Mouse (Mus musculus) intestine, postnatal 0 days (tissue): ENCODE measurements around the gene Fam210b. TPM values are rescaled to one million over a fixed set of nuclear protein-coding genes. Genes with fewer than 3 reads are reported as not detected.

Experiments used
- ATAC-seq: fragments of 200-750 bp; cut with Nextera tagmentation; 2 replicates; pipeline ENCODE4 v1.8.0; 2017; ENCODE audit warnings: mild to moderate bottlenecking, moderate TSS enrichment, moderate library complexity
- H3K27ac ChIP-seq: fragments of 300-500 bp; sonication (generic); 2 replicates; pipeline ENCODE4 v1.5.1; 2014; ENCODE audit warnings: mild to moderate bottlenecking, low read depth, low read length, moderate library complexity
- H3K27me3 ChIP-seq: fragments of 300-500 bp; sonication (generic); replicated peaks from 2 replicates; pipeline ENCODE4 v1.6.1; 2014; ENCODE audit warnings: low read length, mixed read lengths; ENCODE audit not compliant: control insufficient read depth, insufficient read depth
- H3K36me3 ChIP-seq: fragments of 300-500 bp; sonication (generic); 2 replicates; pipeline ENCODE4 v1.6.1; 2014; ENCODE audit warnings: mild to moderate bottlenecking, moderate library complexity; ENCODE audit not compliant: control insufficient read depth, insufficient read depth
- H3K4me1 ChIP-seq: fragments of 300-500 bp; sonication (generic); replicated peaks from 2 replicates; pipeline ENCODE4 v1.6.1; 2014; ENCODE audit warnings: antibody characterized with exemption, low read length, mixed read lengths; ENCODE audit not compliant: control insufficient read depth, insufficient read depth
- H3K4me2 ChIP-seq: fragments of 300-500 bp; sonication (generic); replicated peaks from 2 replicates; pipeline ENCODE4 v1.6.1; 2014; ENCODE audit warnings: low read depth, mild to moderate bottlenecking, moderate library complexity
- H3K4me3 ChIP-seq: fragments of 300-500 bp; sonication (generic); 2 replicates; pipeline ENCODE4 v1.5.1; 2014; ENCODE audit warnings: low read depth, low read length
- H3K9ac ChIP-seq: fragments of 300-500 bp; sonication (generic); 2 replicates; pipeline ENCODE4 v1.6.1; 2014; ENCODE audit warnings: mild to moderate bottlenecking, low read depth, low read length
- H3K9me3 ChIP-seq: fragments of 300-500 bp; sonication (generic); 2 replicates; pipeline ENCODE4 v1.6.1; 2016; ENCODE audit warnings: mixed run types; ENCODE audit not compliant: control insufficient read depth
- CTCF ChIP-seq: sonication (generic); IDR thresholded peaks from 2 replicates; pipeline ENCODE4 v1.5.1; 2016; ENCODE audit warnings: low read depth, mild to moderate bottlenecking, control low read depth, antibody characterized with exemption, moderate library complexity
- WGBS: fragments of 180-500 bp; shearing (Covaris S2); extraction: QIAGEN DNeasy Blood & Tissue Kit; methylation state at CpG from one replicate; pipeline ENCODE4 v1.1.7; 2014; 5-methylcytosine and 5-hydroxymethylcytosine counted together
- polyA plus RNA-seq: library from polyadenylated mRNA; unstranded; fragments of >200 nt; fragmentation: Nextera tagmentation; extraction: Ambion mirVana; gene quantifications from 2 replicates; pipeline ENCODE4 v1.2.1, GENCODE M21; 2015

The Fam210b gene
- polyA plus RNA-seq, 1 experiment from 2014 or later: 11.5 TPM

GRCm38 (mm10) chr2:172405011-172405410 lies 59.6 kb downstream of the Fam210b start:
- no peak for ATAC-seq
- Histone ChIP-seq H3K27me3 (no peaks in the 10 kb centered on the region), H3K4me2 (no peak overlapping the region), H3K9ac (no peak overlapping the region), H3K4me3 (no peak overlapping the region), H3K4me1 (no peaks in the 10 kb centered on the region), H3K36me3 (no peaks in the 10 kb centered on the region), H3K27ac (no peak overlapping the region), H3K9me3 (no peaks in the 10 kb centered on the region)
- TF ChIP-seq CTCF: no peak
- WGBS: 57% methylated on average over 3 of the region's 3 CpGs

Other genes starting within 250 kb of the Fam210b start
- gene Mc3r, start 97.1 kb upstream of the Fam210b start, polyA plus RNA-seq: not detected in 2 replicates
- gene Aurka, start 25.0 kb downstream of the Fam210b start, polyA plus RNA-seq: 17.9 and 23.1 TPM in 2 replicates
- gene Cstf1, start 25.1 kb downstream of the Fam210b start, polyA plus RNA-seq: 18.0 and 19.4 TPM in 2 replicates
- gene Cass4, start 48.2 kb downstream of the Fam210b start, polyA plus RNA-seq: 0.29 and 0.33 TPM in 2 replicates
- 75.3 and 82.5 TPM in 2 replicates for gene Rtf2, start 95.0 kb downstream of the Fam210b start, polyA plus RNA-seq
- gene Gcnt7, start 113.0 kb downstream of the Fam210b start, polyA plus RNA-seq: 0.17 and 0.51 TPM in 2 replicates
- not detected in 2 replicates for gene Fam209, start 127.0 kb downstream of the Fam210b start, polyA plus RNA-seq
- not detected in 2 replicates for gene Tfap2c, start 204.0 kb downstream of the Fam210b start, polyA plus RNA-seq